Mouse (Mus musculus) CH12.LX (cell line): ENCODE data around the gene Rras2.

Experiments
- CTCF ChIP-seq, 2 experiments: IDR thresholded peaks in 1 of 2; conservative IDR thresholded peaks in 1 of 2; 2 replicates each; pipeline ENCODE4 v1.5.1; 2011 to 2012; ENCODE audit warnings: low read depth in 2 of 2, low read length in 2 of 2, improper control_type of control experiment in 1 of 2, inconsistent platforms in 1 of 2, mild to moderate bottlenecking in 1 of 2, moderate library complexity in 1 of 2
- POLR2A ChIP-seq: IDR thresholded peaks from 2 replicates; pipeline ENCODE4 v1.6.1; 2011; ENCODE audit warnings: low read depth, mild to moderate bottlenecking, improper control_type of control experiment, low read length

DNA sequence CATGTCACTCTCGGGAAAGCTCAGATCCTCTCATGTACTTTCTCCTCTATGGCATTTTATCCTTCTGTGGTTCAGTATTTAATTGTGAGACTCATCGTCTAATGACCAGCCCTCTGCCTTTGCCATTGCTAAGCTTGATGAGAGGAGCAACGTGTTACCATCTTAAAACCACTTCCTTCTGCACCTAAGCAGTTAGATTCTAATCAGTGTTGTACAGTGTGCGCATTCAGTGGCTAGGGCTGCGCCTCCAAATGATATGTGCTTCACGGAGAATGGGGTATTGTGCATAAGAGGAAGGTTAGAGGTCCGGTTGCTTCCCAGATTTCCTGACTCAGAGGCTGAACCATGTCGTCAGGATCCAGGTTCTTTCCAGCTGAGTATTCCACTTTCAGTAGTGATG lies 43.5 kb upstream of the Rras2 start:
- TF ChIP-seq CTCF (conservative IDR thresholded peaks at IDR 0.05 in 1 of 2, IDR thresholded peaks at IDR 0.05 in 1 of 2; ENCODE audit: low read depth in 2 of 2, low read length in 2 of 2) (no peak), POLR2A (no peak)
